ENCODE assay signal across 1 mouse cellular context in the genomic region with DNA sequence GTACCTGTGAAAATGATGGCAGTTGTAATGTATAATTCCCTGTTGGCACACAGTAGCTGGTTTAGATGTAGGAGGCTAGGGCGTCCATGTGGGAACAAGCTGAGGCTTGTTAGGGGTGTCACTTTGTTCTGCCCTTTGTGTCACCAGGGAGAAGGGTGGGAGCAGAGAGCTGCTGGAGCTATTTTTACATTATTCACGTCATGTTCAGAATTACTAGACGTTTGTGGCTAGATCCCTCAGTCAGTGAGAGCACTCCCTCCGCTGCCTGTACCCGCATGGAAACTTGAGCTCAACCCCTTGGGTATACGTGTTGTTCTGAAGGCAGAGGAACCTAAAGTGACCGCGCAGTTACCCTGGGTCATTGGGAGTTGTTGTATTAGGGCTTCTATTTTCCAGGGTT.
TF ChIP-seq lines count a peak whose summit lies in the region.

No protein-coding gene starts in this region.

TF ChIP-seq in CH12.LX, 34 proteins besides CTCF, POLR2A, EP300 and RAD21 (continued from another document):
- TF ChIP-seq MXI1 (IDR thresholded peaks at IDR 0.05; ENCODE audit: low read depth, low read length) (0 out of 2 replicates have a peak, but pooled peaks have one; percentile 57), RCOR1 (conservative IDR thresholded peaks at IDR 0.05; ENCODE audit: low read depth, low read length) (no peak; the same call in 1 of the 2 replicates), MEF2A (IDR thresholded peaks at IDR 0.05; ENCODE audit: borderline replicate concordance, low read depth, low read length) (peak; percentile 99), SIN3A (IDR thresholded peaks at IDR 0.05; ENCODE audit: low read length) (peak; percentile 66; the same call in 1 of the 2 replicates), JUND (conservative IDR thresholded peaks at IDR 0.05; ENCODE audit: low read depth, low read length) (peak; percentile 68; the same call in 1 of the 2 replicates), PAX5 (IDR thresholded peaks at IDR 0.05; ENCODE audit: low read length) (no peak), IRF4 (IDR thresholded peaks at IDR 0.05; ENCODE audit: low read depth, low read length) (peak; percentile 83)
